Mouse (Mus musculus) urinary bladder, postnatal 25 days (tissue): Measurements from ENCODE around the gene Il16.

ENCODE experiments used
- DNase-seq: peaks from one replicate; pipeline ENCODE4 v3.0.0; 2022; ENCODE audit warnings: low spot score

Gene Il16

DNA sequence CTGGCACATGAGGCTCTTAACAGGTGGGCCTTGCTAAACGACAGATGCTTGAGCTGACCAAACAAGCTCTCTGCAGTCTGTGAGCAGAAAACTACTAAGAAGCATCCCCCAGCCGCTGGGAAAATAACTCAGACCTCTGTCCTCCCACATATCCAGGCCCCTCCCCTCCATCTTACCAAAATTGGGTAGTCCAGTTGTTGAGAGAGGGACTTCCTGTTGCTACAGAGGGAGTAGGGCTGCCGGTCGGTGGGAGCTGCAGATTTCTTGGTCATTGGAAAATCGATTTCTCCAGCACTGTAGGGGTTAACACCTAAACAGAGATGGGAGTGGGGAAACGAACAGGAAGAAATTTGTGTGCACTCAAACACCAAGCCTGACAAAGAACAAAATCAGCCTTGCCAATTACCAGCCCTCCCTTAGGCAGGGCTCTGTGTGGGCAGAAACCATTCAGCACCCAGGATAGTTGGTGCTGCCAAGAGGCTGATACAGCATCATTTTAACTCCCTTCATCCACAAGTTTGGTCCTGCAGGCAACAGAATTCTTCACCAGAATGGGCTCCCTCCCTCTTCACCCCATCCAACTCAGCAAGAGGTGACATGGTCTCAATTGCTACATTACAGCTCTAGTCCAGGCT is 62.8 kb downstream of the Il16 start:
- DNase-seq: no peak

- no peak for DNase-seq
Observed at GRCm38 (mm10) chr7:83678506-83678905, 67.0 kb downstream of the Il16 start.

DNA sequence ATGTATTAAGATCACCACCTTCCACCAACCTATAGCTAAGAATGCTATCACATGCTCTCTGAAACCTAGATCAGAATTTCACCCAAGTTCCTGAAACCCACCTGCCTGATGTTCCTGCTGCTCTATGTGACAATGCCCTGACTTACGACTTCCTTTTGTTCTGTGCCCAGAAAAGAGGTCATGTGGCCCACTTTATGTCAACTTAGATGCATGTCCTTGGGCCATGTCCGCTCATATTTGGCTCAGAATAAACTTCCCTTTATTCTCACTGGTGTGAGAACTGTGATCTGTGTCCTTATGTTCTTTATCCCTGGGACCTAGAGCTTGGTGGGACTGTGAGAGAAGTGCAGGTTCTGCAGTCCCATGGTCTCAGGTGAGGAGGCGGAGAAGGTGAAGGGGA is 68.2 kb downstream of the Il16 start:
- peak; percentile 2 for DNase-seq

- DNase-seq: peak; percentile 7
Observed at GRCm38 (mm10) chr7:83675545-83676254, 69.8 kb downstream of the Il16 start.

- no peak for DNase-seq
Observed at GRCm38 (mm10) chr7:83671573-83671972, 74.0 kb downstream of the Il16 start.

DNA sequence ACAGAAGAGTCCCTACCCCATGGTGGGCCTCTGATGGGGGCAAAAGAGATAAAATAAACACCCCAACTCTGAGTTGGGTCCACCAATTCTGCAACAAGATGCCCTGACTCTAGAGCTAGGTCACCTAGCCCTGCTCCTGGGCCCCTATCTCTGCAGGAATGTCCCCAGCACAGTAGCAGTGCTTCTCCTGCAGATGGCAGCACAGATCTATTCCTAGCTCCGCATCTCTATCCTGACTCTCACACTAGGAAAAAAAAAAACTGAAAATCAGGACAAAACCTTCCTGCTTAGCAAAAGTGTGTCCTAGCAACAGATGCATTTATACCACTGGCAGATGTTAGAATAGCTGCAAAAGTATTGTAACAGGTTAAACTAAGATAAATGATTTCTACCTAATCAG is 76.8 kb downstream of the Il16 start:
- peak; percentile 48 for DNase-seq

DNA sequence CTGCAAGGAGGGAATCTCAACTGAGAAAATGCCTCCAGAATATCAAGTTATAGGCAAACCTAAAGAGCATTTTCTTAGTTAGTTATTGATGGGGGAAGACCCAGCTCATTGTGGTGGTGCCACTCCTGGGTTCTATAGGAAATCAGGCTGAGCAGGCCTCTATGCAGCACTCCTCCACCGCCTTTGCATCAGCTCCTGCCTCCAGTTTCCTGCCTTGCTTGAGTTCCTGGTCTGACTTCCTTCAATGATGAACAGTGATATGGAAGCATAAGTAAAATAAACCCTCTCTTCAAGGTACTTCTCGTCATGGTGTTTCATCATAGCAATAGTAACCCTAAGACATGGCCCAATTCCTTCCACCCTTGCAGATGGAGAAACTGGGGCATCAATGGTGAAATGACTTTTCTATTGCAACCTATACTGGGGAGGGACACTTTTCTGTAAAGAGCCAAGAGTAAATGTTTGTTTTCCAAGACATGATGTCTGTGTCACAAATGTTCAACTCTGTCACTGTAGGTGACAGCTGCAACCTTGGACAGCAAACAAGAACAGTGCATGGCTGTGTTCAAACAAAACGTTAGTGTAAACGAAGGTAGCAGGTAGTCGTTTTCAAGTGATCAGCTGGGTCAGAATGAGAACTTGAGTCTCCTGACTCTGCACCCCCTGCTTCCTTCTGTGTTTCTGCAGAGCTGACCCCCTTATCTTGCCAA is 77.4 kb downstream of the Il16 start:
- no peak for DNase-seq

GRCm38 (mm10) chr7:83666087-83666595 is 79.4 kb downstream of the Il16 start:
- no peak for DNase-seq

GRCm38 (mm10) chr7:83662711-83663375 is 82.7 kb downstream of the Il16 start:
- no peak for DNase-seq

GRCm38 (mm10) chr7:83661763-83662162 is 83.8 kb downstream of the Il16 start:
- DNase-seq: no peak

DNA sequence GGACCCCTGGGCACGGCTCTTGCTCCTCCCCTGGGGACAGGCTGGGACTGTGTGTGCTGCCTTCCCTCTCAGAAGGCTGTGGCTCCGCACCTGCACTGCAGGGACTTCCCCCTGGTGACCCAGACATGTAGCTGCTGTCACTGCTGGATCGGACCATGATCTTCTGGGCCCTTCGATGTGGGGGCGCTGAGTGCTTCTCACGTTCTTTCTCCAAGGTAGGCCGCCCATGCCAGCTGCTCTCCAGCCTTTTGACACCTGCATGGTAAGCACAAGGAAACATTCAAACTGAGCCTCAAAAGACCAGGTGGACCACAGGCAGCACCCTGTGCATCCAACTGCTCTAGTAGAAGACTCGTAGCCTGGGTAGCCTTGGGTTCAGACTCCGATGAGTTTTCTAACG is 84.5 kb downstream of the Il16 start:
- DNase-seq: no peak

- DNase-seq: no peak
Observed at GRCm38 (mm10) chr7:83660273-83660691, 85.2 kb downstream of the Il16 start.

DNA sequence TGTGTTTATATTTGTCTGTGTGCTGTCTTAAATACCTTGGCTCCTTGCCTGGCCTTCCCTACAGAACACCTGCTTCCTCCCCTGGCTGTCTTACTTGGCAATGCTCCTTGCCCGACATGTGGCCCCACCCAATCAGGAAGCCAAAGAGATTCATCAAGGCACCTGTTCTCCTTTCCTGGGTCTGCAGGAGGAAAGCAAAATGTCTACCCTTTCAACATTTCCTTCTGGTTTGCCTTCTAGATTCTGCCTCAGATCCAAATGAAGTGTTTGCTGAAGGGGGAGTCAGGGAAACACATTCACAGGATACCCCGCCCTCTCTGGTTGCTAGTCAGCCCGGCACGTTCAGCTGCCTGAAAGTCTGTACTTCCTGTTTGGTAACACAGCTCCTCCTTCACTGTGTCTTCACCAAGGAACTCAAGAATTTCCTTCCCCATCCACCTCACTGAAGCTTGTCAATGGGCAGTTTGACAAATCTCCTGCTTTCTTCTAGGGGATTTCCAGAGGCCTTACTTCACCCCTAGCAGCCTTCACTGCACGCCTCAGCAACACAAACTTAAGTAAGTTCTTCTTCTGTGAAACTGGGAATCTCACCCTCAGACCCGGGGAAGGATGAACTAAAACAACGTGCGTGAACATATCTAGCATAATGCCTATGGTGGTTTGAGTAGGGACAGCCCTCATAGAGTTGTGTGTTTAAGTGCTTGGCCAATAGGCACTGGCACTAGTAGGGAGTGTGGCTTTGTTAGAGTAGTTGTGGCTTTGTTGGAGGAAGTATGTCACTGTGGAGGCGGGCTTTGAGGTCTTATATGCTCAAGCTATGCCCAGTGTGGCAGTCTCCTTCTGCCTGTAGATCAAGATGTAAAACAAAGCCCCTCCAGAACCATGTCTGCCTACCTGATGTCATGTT is 86.1 kb downstream of the Il16 start:
- no peak for DNase-seq

GRCm38 (mm10) chr7:83658716-83659115 is 86.8 kb downstream of the Il16 start:
- DNase-seq: no peak

GRCm38 (mm10) chr7:83654938-83655630 is 90.4 kb downstream of the Il16 start:
- DNase-seq: no peak

DNA sequence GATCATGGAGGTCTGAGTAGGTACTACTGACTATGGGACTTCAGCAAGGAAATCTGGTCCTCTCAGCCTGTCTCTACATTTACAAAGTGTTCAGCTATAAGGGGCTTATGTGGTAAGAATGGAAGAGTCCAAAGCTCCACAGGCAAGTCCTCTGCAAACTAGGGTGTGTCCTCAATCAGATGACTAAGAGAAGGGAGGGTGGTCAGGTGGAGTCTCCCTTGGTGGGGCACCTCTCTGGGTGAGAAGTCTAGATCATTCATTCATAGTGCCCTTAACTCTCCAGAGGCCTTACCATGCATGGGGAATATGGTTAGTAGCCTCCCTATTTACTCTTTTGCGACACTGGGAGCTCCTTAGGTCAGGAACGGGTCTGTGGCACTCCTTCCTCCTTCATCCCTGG is 91.3 kb downstream of the Il16 start:
- DNase-seq: no peak

- DNase-seq: no peak
Observed at GRCm38 (mm10) chr7:83653605-83654051, 91.9 kb downstream of the Il16 start.

- DNase-seq: no peak
Observed at GRCm38 (mm10) chr7:83652498-83652897, 93.0 kb downstream of the Il16 start.

DNA sequence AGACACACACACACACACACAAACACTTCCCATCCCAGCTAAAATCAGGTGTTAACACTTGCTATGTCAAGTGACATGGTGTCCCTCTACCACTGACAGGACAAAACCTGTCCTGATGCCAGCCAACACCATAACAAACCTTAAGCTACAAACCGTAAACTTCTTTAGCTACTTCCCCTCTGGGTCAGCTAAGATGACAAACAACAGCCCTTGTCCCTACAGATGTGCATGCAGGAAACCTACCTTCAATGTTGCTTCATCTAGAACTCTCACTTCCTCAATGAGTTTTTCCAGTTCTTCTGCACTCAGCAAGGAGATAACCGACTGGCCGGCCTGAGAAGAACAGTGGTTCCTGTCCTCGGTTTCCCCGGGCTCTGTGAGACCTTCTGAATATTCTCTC is 94.9 kb downstream of the Il16 start:
- no peak for DNase-seq

GRCm38 (mm10) chr7:83648807-83649206 is 96.7 kb downstream of the Il16 start:
- no peak for DNase-seq

DNA sequence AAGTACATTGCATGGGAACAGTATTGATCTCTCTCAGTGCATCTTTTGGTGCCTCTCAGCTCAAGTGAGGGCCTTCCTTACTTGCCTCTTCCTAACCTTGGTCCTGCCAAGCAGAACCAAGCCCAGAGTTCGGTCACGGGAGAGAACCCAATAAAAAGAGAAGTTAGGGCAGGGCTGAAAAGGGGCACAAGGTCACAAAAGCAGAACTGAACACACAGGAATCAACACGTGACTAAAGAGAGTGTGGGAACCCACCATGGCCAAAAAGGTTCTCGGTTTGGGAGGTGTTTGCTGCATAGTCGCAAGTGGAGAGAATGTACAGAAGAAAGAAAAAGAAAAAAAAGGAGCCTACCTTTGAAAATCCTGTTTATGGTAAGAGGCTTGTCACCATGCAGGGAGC is 100.0 kb downstream of the Il16 start:
- DNase-seq: no peak
